Mouse (Mus musculus): ENCODE results near the gene Mpp2. TPM values are rescaled to one million over a fixed set of nuclear protein-coding genes. Genes with fewer than 3 reads are reported as not detected.

Gene Mpp2
- polyA plus RNA-seq, 1 experiment from 2014 or later: 6.0 TPM

DNA sequence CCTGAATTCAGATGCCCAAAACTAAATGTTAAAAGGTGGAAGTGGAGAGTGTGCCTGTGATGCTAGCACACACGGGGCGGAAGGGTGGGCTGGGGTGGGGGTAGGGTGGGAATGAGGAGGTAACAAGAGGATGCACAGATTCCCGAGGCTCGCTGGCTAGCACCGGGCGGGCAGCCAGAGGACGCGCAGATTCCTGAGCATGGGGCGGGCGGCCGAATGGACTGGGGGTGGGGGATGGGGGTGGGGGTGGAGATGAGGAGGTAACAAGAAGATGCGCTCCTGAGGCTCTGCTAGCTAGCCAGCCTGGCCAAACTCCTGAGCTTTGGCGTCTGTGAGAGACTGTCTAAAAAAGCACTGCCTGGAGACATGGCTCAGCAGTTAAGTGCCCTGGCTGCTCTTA, 17.9 kb downstream of the Mpp2 start:
- Histone ChIP-seq H3K9me3 (replicated peaks) (no peaks in the 10 kb centered on the region), H3K9ac (no peak overlapping the region), H3K27ac (no peak overlapping the region), H3K4me1 (replicated peaks) (peaks cover 7% of the 10 kb centered on the region), H3K27me3 (0 out of 2 replicates have a peak, but pooled peaks cover 4% of the 10 kb centered on the region), H3K4me2 (peak overlapping the region; percentile 53), H3K36me3 (no peaks in the 10 kb centered on the region), H3K4me3 (peak overlapping the region; percentile 17; the same call in 1 of the 2 replicates)
- ATAC-seq (replicated peaks; ENCODE audit: insufficient number of reproducible peaks, insufficient read depth, low FRiP score, low read depth): no peak
- 2% methylated on average over 13 of the region's 13 CpGs for WGBS

DNA sequence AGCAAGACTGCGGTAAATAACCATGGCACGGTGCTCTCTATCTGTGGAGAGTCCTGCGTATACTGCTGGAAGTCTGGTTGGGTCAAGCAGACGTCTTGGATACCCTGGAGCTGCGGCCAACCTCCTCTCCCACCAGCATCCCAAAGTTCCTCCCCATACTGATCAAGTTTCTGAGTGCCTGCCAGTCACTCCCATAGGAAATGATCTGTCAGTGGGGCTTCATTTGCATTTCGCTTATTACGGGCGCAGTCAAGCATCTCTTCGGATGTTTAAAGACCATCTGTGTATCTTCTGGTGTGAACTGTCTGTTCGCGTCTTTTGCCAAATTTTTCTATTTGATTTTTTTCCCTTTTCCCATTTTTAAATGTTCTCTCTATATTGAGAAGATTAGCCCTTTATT, 18.7 kb downstream of the Mpp2 start:
- ATAC-seq (replicated peaks; ENCODE audit: insufficient number of reproducible peaks, insufficient read depth, low FRiP score, low read depth): no peak
- no peak overlapping the region for H3K9ac ChIP-seq
- no peak overlapping the region for H3K4me3 ChIP-seq
- H3K9me3 ChIP-seq (replicated peaks): no peaks in the 10 kb centered on the region
- H3K4me1 ChIP-seq (replicated peaks): peaks cover 7% of the 10 kb centered on the region
- H3K4me2 ChIP-seq: no peak overlapping the region
- WGBS: 63% methylated on average over 11 of the region's 11 CpGs
- H3K36me3 ChIP-seq: no peaks in the 10 kb centered on the region
- no peak overlapping the region for H3K27ac ChIP-seq
- 0 out of 2 replicates have a peak, but pooled peaks cover 4% of the 10 kb centered on the region for H3K27me3 ChIP-seq

DNA sequence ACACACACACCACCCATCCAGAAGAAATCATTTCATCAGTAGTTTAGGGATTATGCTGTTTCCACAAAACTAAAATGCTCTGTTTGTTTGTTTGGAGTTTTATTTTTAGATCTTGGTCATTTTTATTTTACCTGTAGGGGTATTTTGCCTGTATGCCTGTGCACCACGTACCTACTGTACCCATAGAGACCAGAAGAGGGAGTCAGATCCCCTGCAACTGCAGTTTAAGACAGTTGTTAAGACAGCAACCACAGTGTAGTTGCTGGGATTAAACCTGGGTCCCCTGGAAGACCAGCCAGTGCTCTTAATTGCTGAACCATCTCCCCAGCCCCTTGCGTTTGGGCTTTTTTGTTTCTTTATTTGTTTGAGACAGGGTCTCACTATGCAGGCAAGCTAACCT, 19.3 kb downstream of the Mpp2 start:
- Histone ChIP-seq H3K9me3 (replicated peaks) (no peaks in the 10 kb centered on the region), H3K4me2 (no peak overlapping the region), H3K9ac (no peak overlapping the region), H3K4me3 (no peak overlapping the region), H3K36me3 (no peaks in the 10 kb centered on the region), H3K27ac (no peak overlapping the region), H3K4me1 (replicated peaks) (peaks cover 7% of the 10 kb centered on the region), H3K27me3 (0 out of 2 replicates have a peak, but pooled peaks cover 4% of the 10 kb centered on the region)
- 55% methylated on average over 2 of the region's 2 CpGs for WGBS
- ATAC-seq (replicated peaks; ENCODE audit: insufficient number of reproducible peaks, insufficient read depth, low FRiP score, low read depth): no peak

DNA sequence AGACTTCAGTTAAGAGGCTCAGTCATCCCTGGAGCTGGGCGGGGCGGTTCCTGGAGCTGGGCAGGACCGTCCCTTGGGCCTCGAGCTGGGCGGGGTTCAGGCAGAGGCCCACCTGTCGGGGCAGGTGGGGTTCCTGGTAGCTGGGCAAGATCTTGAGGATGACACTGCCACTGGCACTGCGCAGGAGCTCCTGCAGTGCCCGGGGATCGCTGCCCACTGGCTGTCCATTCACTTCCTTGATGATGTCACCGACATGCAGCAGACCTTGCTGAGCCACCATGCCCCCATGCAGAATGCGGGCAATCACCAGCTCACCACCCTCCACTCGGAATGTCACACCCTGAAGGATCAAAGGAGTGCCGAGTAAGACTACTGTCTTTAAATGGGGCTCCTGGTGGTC, 25.2 kb downstream of the Mpp2 start:
- Histone ChIP-seq H3K9me3 (replicated peaks) (no peaks in the 10 kb centered on the region), H3K27ac (no peak overlapping the region), H3K4me2 (no peak overlapping the region), H3K27me3 (peaks cover 10% of the 10 kb centered on the region; the same call in 1 of the 2 replicates), H3K4me3 (no peak overlapping the region), H3K36me3 (peaks cover 4% of the 10 kb centered on the region; the same call in 1 of the 2 replicates), H3K9ac (no peak overlapping the region), H3K4me1 (replicated peaks) (peaks cover 7% of the 10 kb centered on the region)
- ATAC-seq (replicated peaks; ENCODE audit: insufficient number of reproducible peaks, insufficient read depth, low FRiP score, low read depth): no peak
- WGBS: 73% methylated on average over 13 of the region's 13 CpGs

DNA sequence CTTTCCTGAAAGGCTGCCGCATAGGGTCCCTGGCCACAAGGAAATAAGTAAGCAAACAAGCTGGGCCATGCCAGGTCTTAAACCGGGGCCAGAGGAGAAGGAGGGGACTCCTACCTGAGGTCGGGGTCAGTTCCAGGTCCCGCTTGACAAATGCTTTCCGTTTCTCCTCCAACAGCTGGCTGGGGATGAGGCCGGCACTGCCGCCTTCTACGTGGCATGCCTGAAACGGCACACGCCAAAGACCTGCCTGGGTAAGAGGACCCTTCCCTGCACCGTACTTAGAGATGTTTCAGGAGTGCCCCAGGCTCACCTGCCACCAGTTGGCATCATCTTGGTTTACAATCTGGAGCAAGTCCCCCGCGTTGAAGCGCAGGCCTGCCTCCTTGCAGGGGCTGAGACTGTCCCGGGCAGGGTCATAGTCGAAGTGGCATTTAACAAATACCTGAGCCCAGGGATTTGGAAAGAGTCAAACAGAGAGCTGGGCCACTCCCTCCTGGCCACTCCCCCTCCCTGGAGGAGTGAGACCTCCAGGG, 26.3 kb downstream of the Mpp2 start:
- 45% methylated on average over 16 of the region's 16 CpGs for WGBS
- peaks cover 7% of the 10 kb centered on the region for H3K4me1 ChIP-seq (replicated peaks)

DNA sequence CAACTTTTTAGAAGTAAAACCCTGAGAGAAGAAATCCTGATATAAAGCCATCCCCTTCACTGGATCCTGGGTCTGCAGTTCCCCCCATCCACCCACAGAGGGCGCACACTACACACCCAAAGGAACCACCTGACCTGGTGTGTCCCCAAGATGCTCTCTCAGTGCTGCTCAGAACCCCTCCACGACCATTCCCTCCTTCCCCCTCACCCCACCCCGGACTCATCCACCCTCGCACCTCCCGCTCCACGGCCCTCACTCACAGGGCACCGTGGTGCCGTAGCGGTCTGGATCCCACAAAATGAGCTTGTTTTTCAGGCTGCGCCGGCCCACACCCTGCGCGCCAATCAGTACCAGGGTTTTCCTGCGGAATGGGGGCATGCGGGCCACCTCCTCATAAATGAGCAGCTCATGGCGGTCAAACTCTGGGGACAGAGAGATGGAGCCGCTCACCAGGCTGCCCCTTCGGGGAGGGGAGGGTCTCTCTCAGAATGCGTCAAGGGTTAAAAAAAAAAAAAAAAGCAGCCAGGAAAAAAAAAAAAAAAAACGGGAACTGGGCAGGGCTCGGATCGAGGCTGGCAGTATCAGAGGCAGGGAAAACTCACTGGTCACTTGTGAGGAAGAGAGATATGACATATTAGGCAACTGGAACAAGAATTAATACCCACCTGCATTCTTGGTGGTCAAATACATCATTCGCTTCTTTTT, 26.9 kb downstream of the Mpp2 start:
- Histone ChIP-seq H3K4me3 (peak overlapping the region; percentile 45), H3K9ac (0 out of 2 replicates have a peak overlapping the region, but pooled peaks have one; percentile 44), H3K27me3 (peaks cover 10% of the 10 kb centered on the region; the same call in 1 of the 2 replicates), H3K27ac (no peak overlapping the region), H3K9me3 (replicated peaks) (no peaks in the 10 kb centered on the region), H3K4me2 (peak overlapping the region; percentile 86), H3K36me3 (peaks cover 4% of the 10 kb centered on the region; the same call in 1 of the 2 replicates), H3K4me1 (replicated peaks) (peaks cover 7% of the 10 kb centered on the region)
- 6% methylated on average over 23 of the region's 23 CpGs for WGBS
- peak; percentile 54; the same call in 1 of the 2 replicates for ATAC-seq (replicated peaks; ENCODE audit: insufficient number of reproducible peaks, insufficient read depth, low FRiP score, low read depth)

More for the DNA sequence above, 26.3 kb downstream of the Mpp2 start:
- Histone ChIP-seq H3K36me3 (peaks cover 4% of the 10 kb centered on the region; the same call in 1 of the 2 replicates), H3K27me3 (peaks cover 10% of the 10 kb centered on the region; the same call in 1 of the 2 replicates), H3K27ac (no peak overlapping the region), H3K4me2 (no peak overlapping the region), H3K9ac (no peak overlapping the region), H3K9me3 (replicated peaks) (no peaks in the 10 kb centered on the region), H3K4me3 (no peak overlapping the region)
- no peak for ATAC-seq (replicated peaks; ENCODE audit: insufficient number of reproducible peaks, insufficient read depth, low FRiP score, low read depth)

DNA sequence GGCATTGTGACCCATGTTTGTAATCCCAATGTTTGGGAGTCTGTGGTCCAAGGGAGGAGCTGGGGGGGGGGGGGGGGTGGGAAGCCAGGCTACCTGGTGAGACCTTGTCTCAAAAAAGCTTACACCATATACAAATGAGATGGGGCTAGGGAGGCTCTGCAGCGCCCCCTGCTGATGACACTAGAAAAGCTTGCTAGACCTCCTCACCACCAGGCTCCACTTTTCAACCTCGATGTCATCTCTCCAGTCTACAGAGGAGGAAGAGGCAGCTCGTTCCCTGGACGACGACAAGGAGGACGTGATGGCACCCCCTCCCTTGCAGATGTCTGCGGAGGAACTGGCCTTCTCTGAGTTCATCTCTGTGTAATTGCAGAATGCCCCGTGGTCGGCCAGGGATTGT, 34.5 kb downstream of the Mpp2 start:
- 0 out of 2 replicates have a peak, but pooled peaks cover 2% of the 10 kb centered on the region for H3K4me1 ChIP-seq (replicated peaks)
- H3K27ac ChIP-seq: no peak overlapping the region
- 29% methylated on average over 9 of the region's 9 CpGs for WGBS

DNA sequence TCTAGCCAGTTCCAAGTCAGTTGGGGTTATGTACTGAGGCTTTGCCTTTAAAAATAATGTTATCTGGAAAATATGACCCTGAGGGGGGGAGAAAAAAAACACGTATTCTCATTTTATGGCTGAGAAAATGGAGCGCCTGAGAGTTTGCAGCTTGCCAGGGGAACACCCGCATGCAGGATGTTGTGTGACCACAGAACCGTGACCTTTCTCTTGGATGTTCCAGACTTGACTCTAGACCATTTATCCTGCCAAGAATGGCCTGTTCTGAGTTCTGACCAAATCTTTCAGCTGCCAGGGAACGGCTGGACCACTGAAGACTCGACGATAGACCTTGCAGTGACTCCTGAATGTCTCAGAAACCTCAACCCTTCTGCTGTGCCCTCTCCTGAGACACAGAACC, 35.1 kb downstream of the Mpp2 start:
- peak overlapping the region; percentile 82 for H3K27ac ChIP-seq

More for the DNA sequence above, 34.5 kb downstream of the Mpp2 start:
- no peak overlapping the region for H3K4me2 ChIP-seq
- H3K4me3 ChIP-seq: no peak overlapping the region
- no peak overlapping the region for H3K9ac ChIP-seq
- H3K9me3 ChIP-seq (replicated peaks): no peaks in the 10 kb centered on the region
- no peaks in the 10 kb centered on the region for H3K27me3 ChIP-seq
- no peak for ATAC-seq (replicated peaks; ENCODE audit: insufficient number of reproducible peaks, insufficient read depth, low FRiP score, low read depth)
- no peaks in the 10 kb centered on the region for H3K36me3 ChIP-seq

DNA sequence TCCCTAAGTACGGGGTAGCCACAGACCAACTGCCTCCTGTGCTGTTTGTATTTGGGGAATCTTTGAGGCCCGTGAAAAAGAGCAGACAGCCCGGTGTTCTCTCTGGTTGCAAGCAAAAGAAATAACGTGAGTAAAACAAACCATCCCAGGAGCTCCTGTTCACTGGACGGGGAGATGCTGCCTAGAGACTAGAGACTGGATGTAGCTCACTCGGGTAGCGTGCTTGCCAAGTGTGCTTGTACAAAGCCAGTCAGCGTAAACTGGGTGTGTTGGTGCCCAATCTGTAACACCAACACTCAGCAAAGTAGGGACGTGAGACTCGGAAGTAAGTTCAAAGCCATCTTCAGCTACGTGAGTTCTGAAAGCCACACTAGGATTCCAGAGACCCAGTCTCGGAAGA, 35.6 kb downstream of the Mpp2 start:
- Histone ChIP-seq H3K4me3 (no peak overlapping the region), H3K27ac (peak overlapping the region; percentile 82), H3K36me3 (no peaks in the 10 kb centered on the region), H3K27me3 (no peaks in the 10 kb centered on the region), H3K9ac (no peak overlapping the region), H3K4me1 (replicated peaks) (0 out of 2 replicates have a peak, but pooled peaks cover 2% of the 10 kb centered on the region), H3K4me2 (no peak overlapping the region), H3K9me3 (replicated peaks) (no peaks in the 10 kb centered on the region)
- 75% methylated on average over 12 of the region's 12 CpGs for WGBS
- no peak for ATAC-seq (replicated peaks; ENCODE audit: insufficient number of reproducible peaks, insufficient read depth, low FRiP score, low read depth)

More for the DNA sequence above, 35.1 kb downstream of the Mpp2 start:
- Histone ChIP-seq H3K9me3 (replicated peaks) (no peaks in the 10 kb centered on the region), H3K4me2 (no peak overlapping the region), H3K4me1 (replicated peaks) (0 out of 2 replicates have a peak, but pooled peaks cover 2% of the 10 kb centered on the region), H3K9ac (no peak overlapping the region), H3K36me3 (no peaks in the 10 kb centered on the region), H3K4me3 (no peak overlapping the region), H3K27me3 (no peaks in the 10 kb centered on the region)
- WGBS: 61% methylated on average over 7 of the region's 7 CpGs
- ATAC-seq (replicated peaks; ENCODE audit: insufficient number of reproducible peaks, insufficient read depth, low FRiP score, low read depth): no peak

DNA sequence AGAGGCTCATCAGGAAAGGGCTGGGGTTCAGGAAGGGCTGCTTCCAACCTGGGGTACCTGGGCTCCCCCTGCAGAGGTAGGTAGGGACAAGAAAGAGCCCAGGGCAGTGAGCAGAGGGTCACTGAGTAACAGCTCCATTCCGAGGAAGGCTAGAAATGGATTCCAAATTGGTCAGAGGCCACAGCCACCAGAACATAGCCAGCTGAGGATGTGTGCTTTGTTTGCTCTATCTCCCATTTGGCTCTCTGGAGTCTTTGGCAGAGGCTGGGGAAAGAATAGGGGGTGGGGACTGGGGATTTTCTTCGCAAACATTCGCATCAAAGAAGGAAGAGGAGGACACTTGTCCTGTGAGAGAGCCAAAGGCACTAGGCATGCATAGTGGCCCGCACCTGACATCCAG, 36.4 kb downstream of the Mpp2 start:
- H3K9me3 ChIP-seq (replicated peaks): no peaks in the 10 kb centered on the region
- WGBS: 43% methylated on average over 4 of the region's 4 CpGs
- no peak overlapping the region for H3K4me2 ChIP-seq
- no peaks in the 10 kb centered on the region for H3K36me3 ChIP-seq
- no peak for ATAC-seq (replicated peaks; ENCODE audit: insufficient number of reproducible peaks, insufficient read depth, low FRiP score, low read depth)
- H3K9ac ChIP-seq: no peak overlapping the region
- H3K4me1 ChIP-seq (replicated peaks): 0 out of 2 replicates have a peak, but pooled peaks cover 2% of the 10 kb centered on the region
- H3K27ac ChIP-seq: peak overlapping the region; percentile 82
- no peak overlapping the region for H3K4me3 ChIP-seq
- no peaks in the 10 kb centered on the region for H3K27me3 ChIP-seq

DNA sequence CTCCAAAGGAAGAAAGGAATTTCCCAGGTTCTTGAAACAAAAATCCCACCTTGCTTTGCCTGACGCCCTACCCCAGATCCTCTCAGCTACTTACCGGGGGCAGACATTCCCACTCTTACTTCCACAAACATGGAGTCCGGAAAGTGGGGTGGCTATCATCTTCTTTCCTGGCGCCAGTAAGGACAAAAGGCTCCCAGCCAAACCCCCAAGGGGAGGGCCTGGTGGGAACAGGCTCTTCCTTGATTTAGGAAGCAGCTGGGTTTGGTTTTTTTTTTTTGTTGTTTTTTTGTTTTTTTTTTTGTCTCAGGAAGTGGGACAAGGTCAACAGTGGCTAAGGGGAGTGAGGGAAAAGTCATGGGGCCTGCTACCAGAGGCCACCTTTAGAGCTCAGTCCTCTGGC, 36.8 kb downstream of the Mpp2 start:
- H3K4me1 ChIP-seq (replicated peaks): 0 out of 2 replicates have a peak, but pooled peaks cover 2% of the 10 kb centered on the region
- no peak overlapping the region for H3K4me2 ChIP-seq
- peak overlapping the region; percentile 82 for H3K27ac ChIP-seq
- no peaks in the 10 kb centered on the region for H3K27me3 ChIP-seq
- H3K4me3 ChIP-seq: no peak overlapping the region
- no peaks in the 10 kb centered on the region for H3K36me3 ChIP-seq
- H3K9me3 ChIP-seq (replicated peaks): no peaks in the 10 kb centered on the region
- no peak overlapping the region for H3K9ac ChIP-seq
- ATAC-seq (replicated peaks; ENCODE audit: insufficient number of reproducible peaks, insufficient read depth, low FRiP score, low read depth): peak; percentile 48; the same call in 1 of the 2 replicates
- WGBS: 54% methylated on average over 4 of the region's 4 CpGs

All from heart, embryonic 15.5 days (tissue).